Mouse (Mus musculus) B cell, adult 62 days (primary cell): Measurements from ENCODE around the gene Hsd3b4. TPM values are rescaled to one million over a fixed set of nuclear protein-coding genes. Genes with fewer than 3 reads are reported as not detected.

ENCODE experiments used
- total RNA-seq: library from RNA; stranded (reverse); gene quantifications from 4 replicates; pipeline ENCODE4 v1.2.4, GENCODE M21; 2023

Gene Hsd3b4
- not detected in 4 replicates for total RNA-seq

GRCm38 (mm10) chr3:98510414-98510813, at the start of gene Hsd3b4:
Gene Hsd3b4, minus strand, starts transcription at chr3:98510514.

GRCm38 (mm10) chr3:98457026-98457425, 53.3 kb downstream of the Hsd3b4 start, which contains the start of gene Gm4450:
Gene Gm4450, minus strand, starts transcription at chr3:98457126.

Other genes starting within 250 kb of the Hsd3b4 start
- not detected in 4 replicates for gene Hmgcs2, start 230.1 kb downstream of the Hsd3b4 start, total RNA-seq
- 52.7 to 62.8 TPM (median 55.5 TPM) in 4 replicates for gene Phgdh, start 170.5 kb downstream of the Hsd3b4 start, total RNA-seq
- gene Zfp697, start 128.1 kb downstream of the Hsd3b4 start, total RNA-seq: not detected in 4 replicates
- gene Gm4450, start 53.4 kb downstream of the Hsd3b4 start, total RNA-seq: not detected in 4 replicates
- gene Gm10681, start 78.3 kb upstream of the Hsd3b4 start, total RNA-seq: not detected in 4 replicates
- gene Hsd3b5, start 119.7 kb upstream of the Hsd3b4 start, total RNA-seq: not detected in 4 replicates
- gene Hsd3b2, start 214.0 kb upstream of the Hsd3b4 start, total RNA-seq: 0.15 to 0.19 TPM in 2 of 4 replicates, not detected in the others